Mouse (Mus musculus) liver, adult 2 months (tissue): ENCODE results near the gene Brk1. TPM values are rescaled to one million over a fixed set of nuclear protein-coding genes. Genes with fewer than 3 reads are reported as not detected.

Experiments used
- DNase-seq: peaks from one replicate; pipeline ENCODE4 v3.0.0-alpha.2; 2011; ENCODE audit warnings: low read depth, low spot score; ENCODE audit errors: extremely low read depth
- H3K27ac ChIP-seq: fragments of 200-500 bp; replicated peaks from 2 replicates; pipeline ENCODE4 v1.5.1; 2012; ENCODE audit warnings: low read depth, mild to moderate bottlenecking, control low read depth, inconsistent platforms, low read length; ENCODE audit not compliant: insufficient read depth
- H3K27me3 ChIP-seq: fragments of 200-500 bp; 2 replicates; pipeline ENCODE4 v1.6.1; 2012; ENCODE audit warnings: mild to moderate bottlenecking, moderate library complexity, low read length, inconsistent platforms; ENCODE audit not compliant: control insufficient read depth, insufficient read depth
- H3K36me3 ChIP-seq: fragments of 200-500 bp; 2 replicates; pipeline ENCODE4 v1.6.1; 2012; ENCODE audit warnings: low read length, inconsistent platforms; ENCODE audit not compliant: control insufficient read depth, insufficient read depth
- H3K4me1 ChIP-seq: fragments of 200-500 bp; 2 replicates; pipeline ENCODE4 v1.6.1; 2011; ENCODE audit warnings: low read length; ENCODE audit not compliant: control insufficient read depth, insufficient read depth
- H3K4me3 ChIP-seq: fragments of 200-500 bp; 2 replicates; pipeline ENCODE4 v1.5.1; 2011; ENCODE audit warnings: low read depth, mild to moderate bottlenecking, control low read depth, low read length, moderate library complexity; ENCODE audit not compliant: insufficient read depth
- H3K79me2 ChIP-seq: fragments of 200-500 bp; 2 replicates; pipeline ENCODE4 v1.6.1; 2012; ENCODE audit warnings: inconsistent platforms, mild to moderate bottlenecking, low read length, moderate library complexity; ENCODE audit not compliant: control insufficient read depth, insufficient read depth
- H3K9ac ChIP-seq: fragments of 200-500 bp; 2 replicates; pipeline ENCODE4 v1.6.1; 2012; ENCODE audit warnings: low read depth, mild to moderate bottlenecking, control low read depth, inconsistent platforms, low read length
- CTCF ChIP-seq: fragments of 200-500 bp; IDR thresholded peaks from 2 replicates; pipeline ENCODE4 v1.5.1; 2011; ENCODE audit warnings: low read depth, low read length, control low read depth
- POLR2A ChIP-seq: fragments of 200-500 bp; IDR thresholded peaks from 2 replicates; pipeline ENCODE4 v1.6.1; 2011; ENCODE audit warnings: low read length, control low read depth; ENCODE audit not compliant: insufficient read depth; ENCODE audit errors: extremely low read depth
- WGBS: fragments of 180-500 bp; shearing (Covaris S2); methylation state at CpG from one replicate; pipeline ENCODE4 v1.1.7; 2018; 5-methylcytosine and 5-hydroxymethylcytosine counted together
- polyA plus RNA-seq: library from polyadenylated mRNA; depleted of rRNA; stranded (reverse); fragments of >200 nt; gene quantifications from 2 replicates; pipeline ENCODE4 v1.2.3, GENCODE M21; 2012
- total RNA-seq: library from RNA; depleted of rRNA; stranded (reverse); fragments of >200 nt; gene quantifications from 2 replicates; pipeline ENCODE4 v1.2.3, GENCODE M21; 2014

Brk1 gene
- total and polyA plus RNA-seq, 2 experiments, result 76.0 to 80.3 TPM

- no peak for TF ChIP-seq CTCF
- TF ChIP-seq POLR2A, result no peak
- DNase-seq, result no peak
- Histone ChIP-seq H3K4me1 (no peaks in the 10 kb centered on the region), H3K27me3 (no peaks in the 10 kb centered on the region), H3K4me3 (no peak overlapping the region), H3K36me3 (peaks cover 13% of the 10 kb centered on the region; the same call in 1 of the 2 replicates), H3K79me2 (peaks cover 6% of the 10 kb centered on the region; the same call in 1 of the 2 replicates), H3K27ac (no peak overlapping the region), H3K9ac (no peak overlapping the region)
- WGBS, result 95% methylated on average over 7 of the region's 7 CpGs
Observed at GRCm38 (mm10) chr6:113614152-113614551, 9.6 kb downstream of the Brk1 start.

- Histone ChIP-seq H3K27ac (no peak overlapping the region), H3K36me3 (peaks cover 13% of the 10 kb centered on the region; the same call in 1 of the 2 replicates), H3K9ac (no peak overlapping the region), H3K27me3 (no peaks in the 10 kb centered on the region), H3K4me3 (no peak overlapping the region), H3K79me2 (peaks cover 5% of the 10 kb centered on the region; the same call in 1 of the 2 replicates), H3K4me1 (no peaks in the 10 kb centered on the region)
- 97% methylated on average over 8 of the region's 8 CpGs for WGBS
- DNase-seq, result no peak
- no peak for TF ChIP-seq CTCF
- TF ChIP-seq POLR2A, result no peak
Observed at GRCm38 (mm10) chr6:113614997-113615396, 10.4 kb downstream of the Brk1 start.

GRCm38 (mm10) chr6:113615489-113615888 is 10.9 kb downstream of the Brk1 start:
- no peaks in the 10 kb centered on the region for H3K27me3 ChIP-seq
- WGBS, result 96% methylated on average over 4 of the region's 4 CpGs
- DNase-seq, result no peak
- peaks cover 11% of the 10 kb centered on the region; the same call in 1 of the 2 replicates for H3K36me3 ChIP-seq
- H3K9ac ChIP-seq, result no peak overlapping the region
- no peak overlapping the region for H3K27ac ChIP-seq
- TF ChIP-seq CTCF, result no peak
- TF ChIP-seq POLR2A, result no peak
- no peaks in the 10 kb centered on the region for H3K4me1 ChIP-seq
- no peak overlapping the region for H3K4me3 ChIP-seq
- peaks cover 4% of the 10 kb centered on the region; the same call in 1 of the 2 replicates for H3K79me2 ChIP-seq

GRCm38 (mm10) chr6:113623386-113623785 is 18.8 kb downstream of the Brk1 start:
- 55% methylated on average over 5 of the region's 5 CpGs for WGBS
- peak overlapping the region; percentile 38; the same call in 1 of the 2 replicates for H3K9ac ChIP-seq
- H3K4me3 ChIP-seq, result peak overlapping the region; percentile 55
- peak overlapping the region; percentile 43; the same call in 1 of the 2 replicates for H3K27ac ChIP-seq
- H3K79me2 ChIP-seq, result peaks cover 7% of the 10 kb centered on the region; the same call in 1 of the 2 replicates
- peaks cover 5% of the 10 kb centered on the region; the same call in 1 of the 2 replicates for H3K36me3 ChIP-seq
- TF ChIP-seq POLR2A (no peak), CTCF (no peak)
- H3K4me1 ChIP-seq, result peaks cover 6% of the 10 kb centered on the region; the same call in 1 of the 2 replicates
- no peak for DNase-seq
- H3K27me3 ChIP-seq, result no peaks in the 10 kb centered on the region

GRCm38 (mm10) chr6:113623941-113624751 is 19.6 kb downstream of the Brk1 start, which contains the start of gene Vhl:
TSS of gene Vhl (plus strand) at chr6:113623959.
- H3K79me2 ChIP-seq, result peaks cover 7% of the 10 kb centered on the region; the same call in 1 of the 2 replicates
- TF ChIP-seq POLR2A (0 out of 2 replicates have a peak, but pooled peaks have one; percentile 43), CTCF (no peak)
- peak; percentile 73 for DNase-seq
- H3K4me1 ChIP-seq, result peaks cover 6% of the 10 kb centered on the region; the same call in 1 of the 2 replicates
- H3K36me3 ChIP-seq, result peaks cover 5% of the 10 kb centered on the region; the same call in 1 of the 2 replicates
- peak within 1 kb of the TSS; percentile 72 for H3K4me3 ChIP-seq
- no peaks in the 10 kb centered on the region for H3K27me3 ChIP-seq
- H3K9ac ChIP-seq, result peak within 1 kb of the TSS; percentile 72
- peak within 1 kb of the TSS; percentile 50 for H3K27ac ChIP-seq
- WGBS, result under 1% methylated on average over 76 of the region's 76 CpGs
